Mouse (Mus musculus): Measurements from ENCODE around the gene Ctsa. TPM values are rescaled to one million over a fixed set of nuclear protein-coding genes. Genes with fewer than 3 reads are reported as not detected.
"Not testable (repeated sequence)": the region's sequence is repeated elsewhere in the genome, so short reads cannot be mapped to it uniquely, and the experiment has no call there.

Gene Ctsa
- polyA plus RNA-seq, 1 experiment from 2014 or later: 1,079 TPM

DNA sequence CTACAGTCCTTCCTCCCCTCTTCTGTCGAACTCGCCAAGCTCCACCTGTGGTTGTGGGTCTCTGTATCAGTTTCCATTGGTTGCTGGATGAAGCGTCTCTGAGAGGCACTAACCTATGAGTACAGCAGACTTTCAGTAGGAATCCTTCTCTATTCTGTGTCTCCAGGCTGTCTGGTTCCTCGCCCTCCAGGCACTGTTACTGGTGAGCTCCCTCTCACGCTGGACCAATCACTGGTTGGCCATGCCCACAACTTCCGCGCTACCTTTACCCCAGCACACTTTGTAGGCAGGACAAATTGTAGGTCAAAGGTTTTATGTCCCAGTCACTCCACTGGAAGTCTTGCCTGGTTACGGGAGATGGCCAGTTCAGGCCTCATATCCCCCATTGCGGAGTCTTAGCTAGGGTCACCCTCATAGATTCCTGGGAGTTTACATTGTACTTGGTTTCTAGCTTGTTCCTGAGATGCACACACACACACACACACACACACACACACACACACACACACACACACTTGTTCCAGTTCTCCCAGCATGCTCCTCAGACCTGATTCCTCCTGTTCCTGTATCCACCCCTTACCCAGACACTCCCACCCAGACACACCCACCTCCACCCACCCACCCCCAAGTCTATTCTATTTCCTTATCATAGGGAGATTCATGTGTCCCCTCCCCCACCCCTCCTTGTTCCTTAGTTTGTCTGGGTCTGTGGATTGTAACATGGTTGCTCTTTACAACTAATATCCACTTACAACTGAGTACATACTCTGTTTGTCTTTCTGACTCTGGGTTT is 27.2 kb downstream of the Ctsa start:
- peaks cover 22% of the 10 kb centered on the region for H3K27me3 ChIP-seq (replicated peaks; ENCODE audit: control insufficient read depth, insufficient read depth, low read length)
- H3K27ac ChIP-seq (ENCODE audit: low read depth, low read length): no peak overlapping the region
- WGBS: 42% methylated on average over 9 of the region's 9 CpGs
- no peak for TF ChIP-seq CTCF (IDR thresholded peaks at IDR 0.05; ENCODE audit: low read depth)
- ATAC-seq: peak; percentile 74
- peak overlapping the region; percentile 32 for H3K4me2 ChIP-seq (replicated peaks; ENCODE audit: low read depth)
- H3K9ac ChIP-seq (ENCODE audit: low read depth, low read length): no peak overlapping the region
- H3K9me3 ChIP-seq (ENCODE audit: control insufficient read depth): no peaks in the 10 kb centered on the region
- no peaks in the 10 kb centered on the region for H3K36me3 ChIP-seq (ENCODE audit: control insufficient read depth, insufficient read depth)
- H3K4me1 ChIP-seq (replicated peaks; ENCODE audit: control insufficient read depth, insufficient read depth, low read length): peaks cover 9% of the 10 kb centered on the region; the same call in 1 of the 2 replicates
- no peak overlapping the region for H3K4me3 ChIP-seq (ENCODE audit: low read depth, low read length)

DNA sequence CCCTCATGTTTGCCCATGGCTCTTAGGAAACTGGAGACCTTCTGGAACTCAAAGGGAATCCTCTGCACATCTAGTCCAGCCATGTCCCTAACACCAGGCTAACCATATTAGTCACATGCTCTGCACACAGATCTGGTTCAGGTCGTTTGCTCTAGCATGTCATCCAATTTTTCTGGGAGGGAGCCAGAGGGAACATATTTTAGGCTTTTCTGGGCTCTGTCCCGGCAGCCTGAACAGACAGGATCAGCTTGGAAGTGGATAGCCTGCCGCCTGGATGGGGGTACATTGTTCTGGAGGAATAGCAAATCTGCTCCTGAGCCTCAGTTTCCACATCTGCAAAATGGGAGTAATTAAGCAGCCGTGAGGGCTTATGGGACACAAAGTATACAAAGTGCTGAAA is 28.4 kb downstream of the Ctsa start:
- H3K27me3 ChIP-seq (replicated peaks; ENCODE audit: control insufficient read depth, insufficient read depth, low read length): peaks cover 17% of the 10 kb centered on the region
- no peak overlapping the region for H3K27ac ChIP-seq (ENCODE audit: low read depth, low read length)
- TF ChIP-seq CTCF (IDR thresholded peaks at IDR 0.05; ENCODE audit: low read depth): no peak
- no peak overlapping the region for H3K9ac ChIP-seq (ENCODE audit: low read depth, low read length)
- no peaks in the 10 kb centered on the region for H3K9me3 ChIP-seq (ENCODE audit: control insufficient read depth)
- no peak overlapping the region for H3K4me2 ChIP-seq (replicated peaks; ENCODE audit: low read depth)
- WGBS: 68% methylated on average over 4 of the region's 4 CpGs
- H3K36me3 ChIP-seq (ENCODE audit: control insufficient read depth, insufficient read depth): no peaks in the 10 kb centered on the region
- H3K4me1 ChIP-seq (replicated peaks; ENCODE audit: control insufficient read depth, insufficient read depth, low read length): peaks cover 9% of the 10 kb centered on the region; the same call in 1 of the 2 replicates
- no peak for ATAC-seq
- no peak overlapping the region for H3K4me3 ChIP-seq (ENCODE audit: low read depth, low read length)

DNA sequence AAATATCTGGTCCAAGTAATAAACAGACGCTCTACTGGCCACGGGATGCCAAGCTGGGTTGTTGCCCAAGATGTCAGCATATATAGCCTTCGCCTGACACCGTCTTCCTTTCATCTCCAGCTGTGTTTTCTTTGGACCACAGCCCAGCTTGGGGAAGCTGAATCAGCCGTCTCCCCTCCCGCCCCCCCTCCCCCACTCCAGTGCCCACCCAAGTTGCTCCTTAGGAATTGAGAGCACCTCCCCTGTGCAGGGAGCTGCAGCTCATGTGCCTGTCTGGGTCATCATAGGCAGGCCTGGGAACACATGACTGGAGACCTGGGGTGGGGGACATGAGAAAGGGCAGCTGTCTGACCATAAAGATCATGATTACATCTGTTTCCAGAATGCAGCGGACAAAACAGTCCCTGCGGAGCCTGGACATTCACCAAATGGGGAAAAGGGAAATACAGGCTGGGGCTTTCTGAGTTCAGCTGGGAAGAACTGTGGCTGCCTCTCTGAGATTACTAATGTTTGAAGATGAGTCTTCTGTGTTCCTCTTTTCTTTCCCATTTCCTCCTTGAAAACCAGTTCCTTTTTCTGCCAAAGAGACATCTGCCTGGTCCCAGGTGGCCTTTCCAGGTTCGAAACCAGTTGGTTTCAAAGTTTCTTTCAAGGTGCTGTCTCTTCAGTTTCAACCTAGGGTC is 29.6 kb downstream of the Ctsa start:
- no peak overlapping the region for H3K4me3 ChIP-seq (ENCODE audit: low read depth, low read length)
- H3K9ac ChIP-seq (ENCODE audit: low read depth, low read length): no peak overlapping the region
- no peak overlapping the region for H3K4me2 ChIP-seq (replicated peaks; ENCODE audit: low read depth)
- peak; percentile 32; the same call in 1 of the 2 replicates for ATAC-seq
- peak overlapping the region; percentile 46; the same call in 1 of the 2 replicates for H3K27ac ChIP-seq (ENCODE audit: low read depth, low read length)
- H3K4me1 ChIP-seq (replicated peaks; ENCODE audit: control insufficient read depth, insufficient read depth, low read length): peaks cover 4% of the 10 kb centered on the region; the same call in 1 of the 2 replicates
- TF ChIP-seq CTCF (IDR thresholded peaks at IDR 0.05; ENCODE audit: low read depth): no peak
- peaks cover 6% of the 10 kb centered on the region for H3K27me3 ChIP-seq (replicated peaks; ENCODE audit: control insufficient read depth, insufficient read depth, low read length)
- no peaks in the 10 kb centered on the region for H3K36me3 ChIP-seq (ENCODE audit: control insufficient read depth, insufficient read depth)
- H3K9me3 ChIP-seq (ENCODE audit: control insufficient read depth): no peaks in the 10 kb centered on the region
- 46% methylated on average over 9 of the region's 9 CpGs for WGBS

DNA sequence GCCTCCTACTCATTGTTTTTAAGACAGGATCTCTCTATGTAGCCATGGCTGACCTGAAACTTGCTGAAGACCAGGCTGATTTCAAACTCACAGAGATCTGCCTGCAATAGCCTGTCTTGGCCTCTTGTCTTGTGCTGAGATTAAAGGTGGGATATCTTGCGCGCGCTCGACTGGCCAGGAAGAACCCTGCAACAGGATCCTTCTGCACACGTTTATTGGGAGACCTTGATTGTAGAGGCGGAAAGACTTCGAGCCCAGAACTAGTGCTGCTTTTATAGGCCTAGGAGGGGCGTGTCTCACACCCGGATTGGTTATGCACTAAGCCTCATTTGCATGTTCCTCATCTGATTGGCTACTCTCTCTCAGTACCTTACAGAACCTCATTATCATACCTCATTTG is 30.7 kb downstream of the Ctsa start:
- 88% methylated on average over 8 of the region's 9 CpGs for WGBS
- not testable (repeated sequence) for ATAC-seq; H3K4me3 ChIP-seq (ENCODE audit: low read depth, low read length); H3K9ac ChIP-seq (ENCODE audit: low read depth, low read length); H3K27ac ChIP-seq (ENCODE audit: low read depth, low read length); H3K9me3 ChIP-seq (ENCODE audit: control insufficient read depth); H3K36me3 ChIP-seq (ENCODE audit: control insufficient read depth, insufficient read depth); H3K27me3 ChIP-seq (replicated peaks; ENCODE audit: control insufficient read depth, insufficient read depth, low read length); H3K4me2 ChIP-seq (replicated peaks; ENCODE audit: low read depth); H3K4me1 ChIP-seq (replicated peaks; ENCODE audit: control insufficient read depth, insufficient read depth, low read length)

DNA sequence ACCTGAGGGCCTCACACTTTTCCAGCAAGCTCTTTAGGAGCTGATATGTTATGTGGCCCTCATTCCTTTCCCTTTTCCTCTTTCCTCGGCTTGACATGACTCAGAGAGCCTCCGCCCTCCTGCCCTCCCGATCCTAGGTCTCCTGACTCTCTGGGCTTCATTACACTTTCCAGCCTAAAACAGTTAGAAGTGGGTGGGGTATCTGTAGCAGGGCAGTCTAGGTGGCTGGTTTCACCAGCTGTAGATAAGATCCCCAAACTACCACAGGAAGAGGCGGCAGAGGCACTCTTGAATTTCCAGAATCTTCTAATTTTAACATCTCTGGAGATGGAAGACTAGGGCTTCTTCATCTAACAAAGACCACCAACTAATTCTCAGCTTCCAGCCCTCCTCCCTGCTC is 31.9 kb downstream of the Ctsa start:
- no peak for ATAC-seq
- 40% methylated on average over 4 of the region's 4 CpGs for WGBS

DNA sequence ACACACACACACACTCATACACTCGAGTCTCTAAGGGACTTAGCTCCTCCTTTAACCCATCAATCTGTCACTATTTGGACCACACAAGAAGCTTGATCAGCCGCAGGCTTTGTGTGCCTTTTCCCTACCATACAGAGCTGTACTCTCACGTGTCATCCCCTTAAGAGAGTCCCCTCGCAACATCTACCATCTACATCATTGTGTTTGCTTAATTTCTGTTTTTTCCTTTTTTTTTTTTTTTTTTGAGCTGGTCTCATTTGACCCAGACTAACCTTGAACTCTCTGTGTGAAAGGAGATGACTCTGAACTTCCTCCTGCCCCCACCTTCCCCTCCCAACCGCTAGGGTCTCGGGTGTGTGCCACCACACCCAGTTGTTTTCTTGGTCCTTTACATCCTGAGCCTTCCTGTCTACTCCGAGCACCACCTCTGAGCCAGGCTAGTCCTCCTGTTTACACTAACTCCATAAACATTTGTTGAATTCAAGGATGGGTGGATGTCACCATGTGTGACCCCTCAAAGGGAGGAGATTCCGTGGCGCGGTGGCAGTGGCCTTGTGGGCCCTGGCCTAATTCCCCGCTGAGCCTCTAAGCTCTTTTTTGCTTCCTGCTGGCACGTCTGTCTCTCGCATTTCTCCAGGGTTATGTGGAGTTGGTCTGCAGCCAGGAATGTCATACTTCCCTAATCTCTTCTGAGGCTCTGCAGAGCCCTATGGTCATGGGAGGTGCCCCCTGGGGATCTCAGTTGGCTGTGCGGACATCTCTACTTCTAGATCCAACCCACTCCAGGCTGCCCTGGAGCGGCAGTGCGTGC is 34.3 kb downstream of the Ctsa start:
- no peak overlapping the region; the same call in 1 of the 2 replicates for H3K4me2 ChIP-seq (replicated peaks; ENCODE audit: low read depth)
- peak; percentile 14; the same call in 1 of the 2 replicates for ATAC-seq
- no peaks in the 10 kb centered on the region for H3K27me3 ChIP-seq (replicated peaks; ENCODE audit: control insufficient read depth, insufficient read depth, low read length)
- H3K4me1 ChIP-seq (replicated peaks; ENCODE audit: control insufficient read depth, insufficient read depth, low read length): no peaks in the 10 kb centered on the region
- H3K9me3 ChIP-seq (ENCODE audit: control insufficient read depth): no peaks in the 10 kb centered on the region
- WGBS: 44% methylated on average over 16 of the region's 16 CpGs
- peak overlapping the region; percentile 35 for H3K27ac ChIP-seq (ENCODE audit: low read depth, low read length)
- H3K9ac ChIP-seq (ENCODE audit: low read depth, low read length): no peak overlapping the region
- 0 out of 2 replicates have a peak, but pooled peaks have one; percentile 1 for TF ChIP-seq CTCF (IDR thresholded peaks at IDR 0.05; ENCODE audit: low read depth)
- no peaks in the 10 kb centered on the region for H3K36me3 ChIP-seq (ENCODE audit: control insufficient read depth, insufficient read depth)
- no peak overlapping the region for H3K4me3 ChIP-seq (ENCODE audit: low read depth, low read length)

More for the DNA sequence above, 31.9 kb downstream of the Ctsa start:
- Histone ChIP-seq H3K4me3 (ENCODE audit: low read depth, low read length) (no peak overlapping the region), H3K27ac (ENCODE audit: low read depth, low read length) (no peak overlapping the region), H3K4me2 (replicated peaks; ENCODE audit: low read depth) (no peak overlapping the region), H3K36me3 (ENCODE audit: control insufficient read depth, insufficient read depth) (no peaks in the 10 kb centered on the region), H3K9ac (ENCODE audit: low read depth, low read length) (no peak overlapping the region), H3K9me3 (ENCODE audit: control insufficient read depth) (no peaks in the 10 kb centered on the region), H3K4me1 (replicated peaks; ENCODE audit: control insufficient read depth, insufficient read depth, low read length) (no peaks in the 10 kb centered on the region), H3K27me3 (replicated peaks; ENCODE audit: control insufficient read depth, insufficient read depth, low read length) (no peaks in the 10 kb centered on the region)
- TF ChIP-seq CTCF (IDR thresholded peaks at IDR 0.05; ENCODE audit: low read depth): no peak

All from intestine, postnatal 0 days (tissue).